Mouse (Mus musculus) megakaryocyte progenitor cell, adult 5-6 weeks (primary cell): ENCODE results near the gene Rps5. TPM values are rescaled to one million over a fixed set of nuclear protein-coding genes. Genes with fewer than 3 reads are reported as not detected.

Experiments used
- total RNA-seq, 2 experiments: library from RNA; stranded (forward) in 1 of 2; stranded (reverse) in 1 of 2; fragments of 157-497, 149-512 nt in 1 of 2; fragments of 200-1000 nt in 1 of 2; gene quantifications; 2 replicates each; pipeline versions ENCODE4 v1.2.3 to v1.2.4; 2015 to 2017

Rps5 gene
- total RNA-seq, 2 experiments from 2014 or later: 1,790 to 3,115 TPM

Other genes starting within 250 kb of the Rps5 start
- not detected in 2 replicates for gene Vmn2r55, start 237.3 kb upstream of the Rps5 start, total RNA-seq (2015)
- not detected in 2 replicates for gene Vmn2r55, start 237.3 kb upstream of the Rps5 start, total RNA-seq (2017)
- not detected in 2 replicates for gene Vmn2r56, start 187.3 kb upstream of the Rps5 start, total RNA-seq (2015)
- not detected in 2 replicates for gene Vmn2r56, start 187.3 kb upstream of the Rps5 start, total RNA-seq (2017)
- 0.95 and 2.0 TPM in 2 replicates for gene Zscan18, start 118.7 kb upstream of the Rps5 start, total RNA-seq (2015)
- 1.1 and 1.7 TPM in 2 replicates for gene Zscan18, start 118.7 kb upstream of the Rps5 start, total RNA-seq (2017)
- gene Zfp329, start 103.4 kb upstream of the Rps5 start, total RNA-seq (2015): 6.5 and 7.5 TPM in 2 replicates
- 6.2 and 7.8 TPM in 2 replicates for gene Zfp329, start 103.4 kb upstream of the Rps5 start, total RNA-seq (2017)
- gene Zfp110, start 87.5 kb upstream of the Rps5 start, total RNA-seq (2015): 26.4 and 30.9 TPM in 2 replicates
- 31.2 and 36.8 TPM in 2 replicates for gene Zfp110, start 87.5 kb upstream of the Rps5 start, total RNA-seq (2017)
- gene Zfp128, start 41.1 kb upstream of the Rps5 start, total RNA-seq (2015): 3.2 and 5.9 TPM in 2 replicates
- 2.0 and 2.7 TPM in 2 replicates for gene Zfp128, start 41.1 kb upstream of the Rps5 start, total RNA-seq (2017)
- 20.6 and 22.2 TPM in 2 replicates for gene Zscan22, start 24.5 kb upstream of the Rps5 start, total RNA-seq (2015)
- 6.4 and 8.2 TPM in 2 replicates for gene Zscan22, start 24.5 kb upstream of the Rps5 start, total RNA-seq (2017)
- gene Rnf225, start 5.1 kb downstream of the Rps5 start, total RNA-seq (2015): 0.76 and 1.0 TPM in 2 replicates
- gene Rnf225, start 5.1 kb downstream of the Rps5 start, total RNA-seq (2017): 0.57 and 0.62 TPM in 2 replicates
- gene Zfp324, start 43.5 kb downstream of the Rps5 start, total RNA-seq (2015): 3.9 and 4.0 TPM in 2 replicates
- 6.5 and 8.5 TPM in 2 replicates for gene Zfp324, start 43.5 kb downstream of the Rps5 start, total RNA-seq (2017)
- gene Zfp446, start 55.6 kb downstream of the Rps5 start, total RNA-seq (2015): 3.1 and 4.4 TPM in 2 replicates
- 2.6 and 3.3 TPM in 2 replicates for gene Zfp446, start 55.6 kb downstream of the Rps5 start, total RNA-seq (2017)
- gene Slc27a5, start 75.9 kb downstream of the Rps5 start, total RNA-seq (2015): not detected in 2 replicates
- not detected in 2 replicates for gene Slc27a5, start 75.9 kb downstream of the Rps5 start, total RNA-seq (2017)
- gene Trim28, start 76.8 kb downstream of the Rps5 start, total RNA-seq (2015): 389 and 409 TPM in 2 replicates
- 506 and 507 TPM in 2 replicates for gene Trim28, start 76.8 kb downstream of the Rps5 start, total RNA-seq (2017)
- gene Zbtb45, start 87.7 kb downstream of the Rps5 start, total RNA-seq (2015): 11.4 and 13.8 TPM in 2 replicates
- 7.8 and 9.8 TPM in 2 replicates for gene Zbtb45, start 87.7 kb downstream of the Rps5 start, total RNA-seq (2017)
- 145 and 150 TPM in 2 replicates for gene Chmp2a, start 112.5 kb downstream of the Rps5 start, total RNA-seq (2015)
- gene Chmp2a, start 112.5 kb downstream of the Rps5 start, total RNA-seq (2017): 168 and 203 TPM in 2 replicates
- 150 and 160 TPM in 2 replicates for gene Ube2m, start 116.0 kb downstream of the Rps5 start, total RNA-seq (2015)
- gene Ube2m, start 116.0 kb downstream of the Rps5 start, total RNA-seq (2017): 123 and 179 TPM in 2 replicates
- 0.37 and 1.1 TPM in 2 replicates for gene Mzf1, start 132.5 kb downstream of the Rps5 start, total RNA-seq (2015)
- gene Mzf1, start 132.5 kb downstream of the Rps5 start, total RNA-seq (2017): 0.25 and 1.1 TPM in 2 replicates
- not detected in 2 replicates for gene Vmn1r85, start 172.9 kb downstream of the Rps5 start, total RNA-seq (2015)
- gene Vmn1r85, start 172.9 kb downstream of the Rps5 start, total RNA-seq (2017): not detected in 2 replicates
- not detected in 2 replicates for gene Vmn1r86, start 197.6 kb downstream of the Rps5 start, total RNA-seq (2015)
- not detected in 2 replicates for gene Vmn1r86, start 197.6 kb downstream of the Rps5 start, total RNA-seq (2017)
- not detected in 2 replicates for gene Vmn1r87, start 217.9 kb downstream of the Rps5 start, total RNA-seq (2015)
- gene Vmn1r87, start 217.9 kb downstream of the Rps5 start, total RNA-seq (2017): not detected in 2 replicates
- gene Vmn1r88, start 237.3 kb downstream of the Rps5 start, total RNA-seq (2015): 0.02 and 0.12 TPM in 2 replicates
- under 0.01 TPM in 1 of 2 replicates, not detected in the other for gene Vmn1r88, start 237.3 kb downstream of the Rps5 start, total RNA-seq (2017)